Mouse (Mus musculus) CH12.LX (cell line): ENCODE results near the gene P4ha3. TPM values are rescaled to one million over a fixed set of nuclear protein-coding genes. Genes with fewer than 3 reads are reported as not detected.

ENCODE experiments used
- DNase-seq: peaks from one replicate; pipeline ENCODE4 v3.0.0-alpha.2; 2013; ENCODE audit errors: extremely low read depth
- H3K27ac ChIP-seq: 2 replicates; pipeline ENCODE4 v1.5.1; 2012; ENCODE audit warnings: low read depth, mild to moderate bottlenecking, control low read depth, moderate library complexity; ENCODE audit not compliant: insufficient read depth
- H3K27me3 ChIP-seq: replicated peaks from 2 replicates; pipeline ENCODE3; 2012; ENCODE audit warnings: inconsistent platforms
- H3K36me3 ChIP-seq, 2 experiments: replicated peaks in 1 of 2; 2 replicates each; pipeline versions ENCODE3 to v1.6.1; 2012; ENCODE audit warnings: inconsistent platforms in 1 of 2, low read length in 1 of 2, mild to moderate bottlenecking in 1 of 2, mixed read lengths in 1 of 2, moderate library complexity in 1 of 2; ENCODE audit not compliant: control insufficient read depth in 1 of 2, insufficient read depth in 1 of 2
- H3K4me1 ChIP-seq, 2 experiments: 2 replicates each; pipeline ENCODE4 v1.6.1; 2012; ENCODE audit warnings: inconsistent platforms in 1 of 2, moderate library complexity in 1 of 2; ENCODE audit not compliant: insufficient read depth in 2 of 2, control insufficient read depth in 1 of 2
- H3K4me2 ChIP-seq: 2 replicates; pipeline ENCODE4 v1.6.1; 2012; ENCODE audit warnings: low read depth, mild to moderate bottlenecking, control low read depth; ENCODE audit not compliant: poor library complexity, insufficient read depth, severe bottlenecking
- H3K4me3 ChIP-seq, 3 experiments: fragments of 150-350 bp in 1 of 3; sonication (generic) in 1 of 3; replicated peaks in 1 of 3; 2 replicates each; pipeline versions ENCODE3 to v1.5.1; 2011 to 2012; ENCODE audit warnings: low read depth in 2 of 3, low read length in 2 of 3, mild to moderate bottlenecking in 2 of 3, moderate library complexity in 2 of 3, control low read depth in 1 of 3, improper control_type of control experiment in 1 of 3, inconsistent platforms in 1 of 3, mixed read lengths in 1 of 3; ENCODE audit not compliant: poor library complexity in 1 of 3
- H3K79me2 ChIP-seq: replicated peaks from 2 replicates; pipeline ENCODE4 v1.6.1; 2012; ENCODE audit warnings: mild to moderate bottlenecking, moderate library complexity; ENCODE audit not compliant: control insufficient read depth, poor library complexity, insufficient read depth, severe bottlenecking; ENCODE audit errors: extremely low read depth
- H3K9ac ChIP-seq: 2 replicates; pipeline ENCODE4 v1.6.1; 2012; ENCODE audit warnings: low read depth, mild to moderate bottlenecking, control low read depth, moderate library complexity; ENCODE audit not compliant: insufficient read depth
- H3K9me3 ChIP-seq: replicated peaks from 2 replicates; pipeline ENCODE3; 2012; ENCODE audit warnings: low read length, inconsistent platforms, mixed read lengths
- BHLHE40 ChIP-seq: IDR thresholded peaks from 2 replicates; pipeline ENCODE4 v1.6.1; 2011; ENCODE audit warnings: mild to moderate bottlenecking, low read depth, low read length, improper control_type of control experiment
- CHD1 ChIP-seq: IDR thresholded peaks from 2 replicates; pipeline ENCODE4 v1.6.1; 2012; ENCODE audit warnings: low read depth, low read length, improper control_type of control experiment, inconsistent platforms
- ELF1 ChIP-seq: IDR thresholded peaks from 2 replicates; pipeline ENCODE4 v1.6.1; 2014; ENCODE audit warnings: low read depth, mild to moderate bottlenecking, inconsistent platforms, low read length, improper control_type of control experiment
- EP300 ChIP-seq: IDR thresholded peaks from 2 replicates; pipeline ENCODE4 v1.6.1; 2011; ENCODE audit warnings: low read length, improper control_type of control experiment
- ETS1 ChIP-seq: conservative IDR thresholded peaks from 2 replicates; pipeline ENCODE4 v1.6.1; 2012; ENCODE audit warnings: low read depth, mild to moderate bottlenecking, inconsistent platforms, low read length, improper control_type of control experiment, moderate library complexity
- GABPA ChIP-seq: IDR thresholded peaks from 2 replicates; pipeline ENCODE4 v1.6.1; 2012; ENCODE audit warnings: low read depth, low read length, improper control_type of control experiment, inconsistent platforms; ENCODE audit not compliant: insufficient replicate concordance
- HCFC1 ChIP-seq: IDR thresholded peaks from 2 replicates; pipeline ENCODE4 v1.6.1; 2012; ENCODE audit warnings: low read depth, mild to moderate bottlenecking, inconsistent platforms, low read length, improper control_type of control experiment
- IRF4 ChIP-seq: IDR thresholded peaks from 2 replicates; pipeline ENCODE4 v1.6.1; 2014; ENCODE audit warnings: low read depth, mild to moderate bottlenecking, inconsistent platforms, low read length, improper control_type of control experiment
- JUN ChIP-seq: IDR thresholded peaks from 2 replicates; pipeline ENCODE4 v1.6.1; 2011; ENCODE audit warnings: low read depth, mild to moderate bottlenecking, low read length, improper control_type of control experiment, moderate library complexity; ENCODE audit not compliant: insufficient read depth
- JUND ChIP-seq: conservative IDR thresholded peaks from 2 replicates; pipeline ENCODE4 v1.6.1; 2011; ENCODE audit warnings: low read depth, low read length, improper control_type of control experiment
- KAT2A ChIP-seq: IDR thresholded peaks from 2 replicates; pipeline ENCODE4 v1.6.1; 2012; ENCODE audit warnings: low read length, improper control_type of control experiment, inconsistent platforms; ENCODE audit not compliant: insufficient replicate concordance
- MAX ChIP-seq: IDR thresholded peaks from 2 replicates; pipeline ENCODE4 v1.6.1; 2011; ENCODE audit warnings: low read length, improper control_type of control experiment
- MXI1 ChIP-seq: IDR thresholded peaks from 2 replicates; pipeline ENCODE4 v1.6.1; 2011; ENCODE audit warnings: mild to moderate bottlenecking, low read depth, low read length, improper control_type of control experiment
- NELFE ChIP-seq: IDR thresholded peaks from 2 replicates; pipeline ENCODE4 v1.6.1; 2011; ENCODE audit warnings: low read depth, low read length, improper control_type of control experiment
- POLR2A ChIP-seq: IDR thresholded peaks from 2 replicates; pipeline ENCODE4 v1.6.1; 2011; ENCODE audit warnings: low read depth, mild to moderate bottlenecking, improper control_type of control experiment, low read length
- POLR2AphosphoS2 ChIP-seq: IDR thresholded peaks from 2 replicates; pipeline ENCODE4 v1.6.1; 2011; ENCODE audit warnings: low read depth, low read length, improper control_type of control experiment
- RAD21 ChIP-seq: IDR thresholded peaks from 2 replicates; pipeline ENCODE4 v1.6.1; 2011; ENCODE audit warnings: low read depth, mild to moderate bottlenecking, low read length, improper control_type of control experiment, moderate library complexity
- SIN3A ChIP-seq: IDR thresholded peaks from 2 replicates; pipeline ENCODE4 v1.6.1; 2012; ENCODE audit warnings: low read length, improper control_type of control experiment, inconsistent platforms
- SMC3 ChIP-seq: IDR thresholded peaks from 2 replicates; pipeline ENCODE4 v1.6.1; 2011; ENCODE audit warnings: low read depth, low read length, improper control_type of control experiment
- TBP ChIP-seq: conservative IDR thresholded peaks from 2 replicates; pipeline ENCODE4 v1.6.1; 2011; ENCODE audit warnings: low read depth, low read length, improper control_type of control experiment
- UBTF ChIP-seq: IDR thresholded peaks from 2 replicates; pipeline ENCODE4 v1.6.1; 2012; ENCODE audit warnings: low read depth, mild to moderate bottlenecking, inconsistent platforms, low read length, improper control_type of control experiment, moderate library complexity
- USF1 ChIP-seq: IDR thresholded peaks from 2 replicates; pipeline ENCODE4 v1.6.1; 2014; ENCODE audit warnings: low read depth, mild to moderate bottlenecking, inconsistent platforms, low read length, improper control_type of control experiment
- ZC3H11A ChIP-seq: IDR thresholded peaks from 2 replicates; pipeline ENCODE4 v1.6.1; 2012; ENCODE audit warnings: low read depth, mild to moderate bottlenecking, inconsistent platforms, low read length, improper control_type of control experiment
- ZKSCAN1 ChIP-seq: IDR thresholded peaks from 2 replicates; pipeline ENCODE4 v1.6.1; 2012; ENCODE audit warnings: low read depth, inconsistent platforms, low read length, improper control_type of control experiment, borderline replicate concordance
- ZMIZ1 ChIP-seq: IDR thresholded peaks from 2 replicates; pipeline ENCODE4 v1.6.1; 2012; ENCODE audit warnings: low read depth, mild to moderate bottlenecking, inconsistent platforms, low read length, improper control_type of control experiment
- ZNF384 ChIP-seq: IDR thresholded peaks from 2 replicates; pipeline ENCODE4 v1.6.1; 2012; ENCODE audit warnings: low read depth, low read length, improper control_type of control experiment, inconsistent platforms
- dilution Hi-C: fragments of 300-500 bp; cut with MboI; formaldehyde crosslinking; loops from 2 replicates; pipeline ENCODE4 v1.14.3; 2020; ENCODE audit warnings: low sequenced_read_pairs; ENCODE audit not compliant: extremely low pct_unique_long_range_greater_than_20kb, extremely low pct_ligation_motif_present
- in situ Hi-C: fragments of 300-500 bp; cut with MboI; formaldehyde crosslinking; loops from 3 replicates; pipeline ENCODE4 v1.14.3; 2019; ENCODE audit warnings: low sequenced_read_pairs, low pct_ligation_motif_present, low pct_unique_long_range_greater_than_20kb, mixed read lengths
- polyA plus RNA-seq: library from polyadenylated mRNA; unstranded; fragments of >175 nt; gene quantifications from 2 replicates; pipeline ENCODE4 v1.2.1, GENCODE M21; 2012; ENCODE audit warnings: low read depth; ENCODE audit not compliant: insufficient read length
- total RNA-seq, 2 experiments: library from RNA; depleted of rRNA; stranded (reverse); fragments of 300-350 nt in 1 of 2; fragments of >200 nt in 1 of 2; gene quantifications; 2 replicates each; pipeline ENCODE4 v1.2.3; 2012 to 2014

P4ha3 gene
- total and polyA plus RNA-seq, 3 experiments: not detected

DNA sequence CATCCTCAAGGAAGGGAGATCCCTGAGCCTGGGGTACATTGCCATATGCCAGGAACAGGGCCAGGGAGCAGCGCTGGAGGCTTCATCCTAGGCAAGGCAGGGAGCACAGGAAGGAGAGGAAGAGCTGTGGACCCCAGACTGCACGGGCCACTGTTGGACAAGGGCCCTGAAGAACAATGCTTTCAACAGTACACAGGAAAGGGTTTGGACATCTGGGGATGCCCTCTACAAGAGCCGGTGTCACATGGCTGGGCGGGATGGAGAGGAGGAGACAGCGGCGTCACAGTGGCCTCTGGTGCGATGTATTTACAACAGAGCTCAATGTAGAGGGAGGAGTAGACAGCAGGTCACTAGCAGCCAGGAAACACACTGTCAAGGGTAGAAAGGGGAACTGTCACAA is 42.2 kb downstream of the P4ha3 start:
- Histone ChIP-seq H3K27ac (no peak overlapping the region), H3K9ac (no peak overlapping the region), H3K4me3 (no peak overlapping the region), H3K9me3 (no peaks in the 10 kb centered on the region), H3K79me2 (no peaks in the 10 kb centered on the region), H3K27me3 (no peaks in the 10 kb centered on the region), H3K4me2 (no peak overlapping the region), H3K4me1 (peaks cover 0 to 9% of the 10 kb centered on the region in 2 experiments; a peak in 2 of 4 replicates), H3K36me3 (peaks cover 29 to 71% of the 10 kb centered on the region in 2 experiments)
- dilution Hi-C loops: no loop called here
- TF ChIP-seq HCFC1 (no peak), JUN (no peak), JUND (no peak), MXI1 (no peak)
- no peak for DNase-seq
- in situ Hi-C loops: no loop called here

DNA sequence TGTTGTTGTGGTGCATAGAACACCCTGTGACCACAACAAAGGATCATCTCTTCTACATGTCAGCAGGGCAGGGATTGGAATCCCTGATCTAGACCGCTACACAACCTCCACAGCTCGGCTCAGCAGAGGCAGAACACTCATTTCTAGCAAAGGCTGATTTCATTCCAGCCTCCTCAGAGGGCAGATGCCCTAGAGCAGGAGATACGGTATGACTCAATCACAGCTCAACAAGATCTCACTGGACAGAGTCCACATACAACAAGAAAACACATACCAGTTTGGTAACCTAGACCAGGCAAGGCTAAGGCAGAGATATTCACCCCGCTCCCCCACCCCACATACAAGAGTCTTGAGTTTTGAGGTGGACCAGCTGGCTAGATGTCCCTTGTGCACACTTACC is 43.3 kb downstream of the P4ha3 start:
- dilution Hi-C loops: no loop called here

DNA sequence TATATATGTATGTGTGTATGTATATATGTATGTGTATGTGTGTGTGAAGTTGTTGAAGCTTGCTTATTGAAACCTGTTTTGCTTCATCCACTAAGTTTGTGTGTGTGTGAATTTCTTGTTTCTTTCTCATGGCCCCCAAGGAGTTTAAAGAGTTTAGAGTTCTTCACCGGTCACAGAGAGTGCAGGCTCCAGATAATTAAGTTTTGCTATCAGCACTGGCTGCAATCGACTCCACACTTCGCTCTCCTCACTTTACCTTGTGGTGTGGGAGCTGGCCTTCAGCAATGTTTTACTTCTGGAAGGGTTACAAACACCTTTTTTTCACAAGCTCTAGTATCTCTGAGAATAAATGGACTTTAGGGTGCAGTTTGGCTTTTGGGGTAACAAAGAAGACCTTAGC is 45.9 kb downstream of the P4ha3 start:
- dilution Hi-C loops: no loop called here
- Histone ChIP-seq H3K79me2 (no peaks in the 10 kb centered on the region), H3K27ac (no peak overlapping the region), H3K9ac (no peak overlapping the region), H3K4me2 (no peak overlapping the region), H3K4me1 (peaks cover 0 to 9% of the 10 kb centered on the region in 2 experiments; a peak in 2 of 4 replicates), H3K4me3 (no peak overlapping the region), H3K36me3 (peaks cover 55 to 89% of the 10 kb centered on the region in 2 experiments)
- no peak for DNase-seq
- no peak for TF ChIP-seq BHLHE40
- no peak for TF ChIP-seq ZKSCAN1
- TF ChIP-seq IRF4: no peak
- TF ChIP-seq RAD21: no peak
- TF ChIP-seq EP300: no peak
- no peak for TF ChIP-seq ZC3H11A
- no peak for TF ChIP-seq SMC3
- TF ChIP-seq KAT2A: no peak
- no peak for TF ChIP-seq POLR2AphosphoS2
- TF ChIP-seq USF1: no peak
- TF ChIP-seq JUN: no peak
- no peak for TF ChIP-seq ZNF384
- TF ChIP-seq GABPA: no peak
- no peak for TF ChIP-seq TBP
- TF ChIP-seq CHD1: no peak
- no peak for TF ChIP-seq ETS1
- TF ChIP-seq UBTF: no peak
- no peak for TF ChIP-seq MXI1
- no peak for TF ChIP-seq SIN3A
- TF ChIP-seq, all 38 proteins: peak for 0
- H3K27me3 ChIP-seq: no peaks in the 10 kb centered on the region
- in situ Hi-C loops: no loop called here
- no peaks in the 10 kb centered on the region for H3K9me3 ChIP-seq

More for the DNA sequence above, 43.3 kb downstream of the P4ha3 start:
- in situ Hi-C loops: no loop called here
- Histone ChIP-seq H3K36me3 (peaks cover 38 to 83% of the 10 kb centered on the region in 2 experiments), H3K27me3 (no peaks in the 10 kb centered on the region), H3K4me3 (no peak overlapping the region), H3K79me2 (no peaks in the 10 kb centered on the region), H3K27ac (no peak overlapping the region), H3K9me3 (no peaks in the 10 kb centered on the region), H3K4me2 (no peak overlapping the region), H3K9ac (no peak overlapping the region), H3K4me1 (peaks cover 0 to 9% of the 10 kb centered on the region in 2 experiments; a peak in 2 of 4 replicates)
- TF ChIP-seq POLR2A: no peak
- no peak for TF ChIP-seq MXI1
- no peak for TF ChIP-seq ELF1
- TF ChIP-seq ZKSCAN1: no peak
- TF ChIP-seq HCFC1: no peak
- no peak for TF ChIP-seq MAX
- no peak for TF ChIP-seq NELFE
- no peak for TF ChIP-seq ZMIZ1
- TF ChIP-seq KAT2A: no peak
- no peak for TF ChIP-seq CHD1
- no peak for DNase-seq
